In genomic region chr2:59048775-59049451, GRCm38 (mm10) we compare ENCODE assay signal across 26 mouse cellular contexts.
DNase-seq lines count a peak whose midpoint lies in the region; ATAC-seq and TF ChIP-seq lines count a peak whose summit lies in the region.
"Had no signal": no experiment of that assay in that cellular context is flagged by ENCODE, and none has a peak within 500 bp of the region (broad histone marks: within the 10 kb centered on the region; RNA-seq: fewer than 3 reads in every experiment).

No protein-coding gene starts in this region.

- WGBS in forebrain, embryonic 14.5 days, result 45% methylated on average over 6 of the region's 6 CpGs
- WGBS in forebrain, embryonic 13.5 days, result 41% methylated on average over 6 of the region's 6 CpGs
- WGBS in limb, embryonic 13.5 days, result 37% methylated on average over 6 of the region's 6 CpGs

- no peaks in the 10 kb centered on the region for H3K4me1 ChIP-seq in forebrain, embryonic 14.5 days (ENCODE audit: control insufficient read depth, insufficient read depth, low read length)
- 0 out of 2 replicates have a peak, but pooled peaks cover 5% of the 10 kb centered on the region for H3K4me1 ChIP-seq in forebrain, embryonic 13.5 days
- peaks cover 23% of the 10 kb centered on the region for H3K4me1 ChIP-seq in limb, embryonic 13.5 days
- H3K4me1 ChIP-seq: hindbrain, embryonic 15.5 days; neural tube, embryonic 12.5 days had no signal

- ATAC-seq in forebrain, embryonic 14.5 days, result no peak
- no peak for ATAC-seq in forebrain, embryonic 13.5 days
- ATAC-seq in limb, embryonic 13.5 days (ENCODE audit: low FRiP score, low read depth), result peak; percentile 87
- ATAC-seq: intestine, postnatal 0 days had no signal

- H3K36me3 ChIP-seq in forebrain, embryonic 14.5 days (ENCODE audit: control insufficient read depth, insufficient read depth, low read length), result no peaks in the 10 kb centered on the region
- no peaks in the 10 kb centered on the region for H3K36me3 ChIP-seq in forebrain, embryonic 13.5 days (ENCODE audit: poor library complexity, severe bottlenecking)
- no peaks in the 10 kb centered on the region for H3K36me3 ChIP-seq in limb, embryonic 13.5 days
- H3K36me3 ChIP-seq: embryonic facial prominence, embryonic 13.5 days; heart, embryonic 12.5 days; hindbrain, embryonic 15.5 days; neural tube, embryonic 12.5 days had no signal

- H3K4me3 ChIP-seq in forebrain, embryonic 14.5 days (ENCODE audit: low read depth, low read length), result no peak overlapping the region
- no peak overlapping the region for H3K4me3 ChIP-seq in forebrain, embryonic 13.5 days
- no peak overlapping the region for H3K4me3 ChIP-seq in layer of hippocampus, adult 2 months
- no peak overlapping the region for H3K4me3 ChIP-seq in limb, embryonic 13.5 days
- H3K4me3 ChIP-seq: embryonic facial prominence, embryonic 13.5 days; erythroblast, embryonic 14.5 days; heart, embryonic 12.5 days; hindbrain, embryonic 15.5 days; neural tube, embryonic 12.5 days had no signal

- TF ChIP-seq CTCF in layer of hippocampus, adult 2 months (conservative IDR thresholded peaks at IDR 0.05), result no peak

- no peaks in the 10 kb centered on the region for H3K27me3 ChIP-seq in forebrain, embryonic 14.5 days (replicated peaks; ENCODE audit: control insufficient read depth, insufficient read depth, low read length)
- no peaks in the 10 kb centered on the region for H3K27me3 ChIP-seq in forebrain, embryonic 13.5 days
- no peaks in the 10 kb centered on the region for H3K27me3 ChIP-seq in limb, embryonic 13.5 days
- H3K27me3 ChIP-seq: embryonic facial prominence, embryonic 13.5 days; heart, embryonic 12.5 days; hindbrain, embryonic 15.5 days; neural tube, embryonic 12.5 days had no signal

- H3K9me3 ChIP-seq in forebrain, embryonic 14.5 days (replicated peaks; ENCODE audit: control insufficient read depth, low read length), result no peaks in the 10 kb centered on the region
- H3K9me3 ChIP-seq in forebrain, embryonic 13.5 days (replicated peaks), result no peaks in the 10 kb centered on the region
- H3K9me3 ChIP-seq in limb, embryonic 13.5 days, result no peaks in the 10 kb centered on the region
- H3K9me3 ChIP-seq: embryonic facial prominence, embryonic 13.5 days; heart, embryonic 12.5 days; hindbrain, embryonic 15.5 days; neural tube, embryonic 12.5 days had no signal

- H3K4me2 ChIP-seq in forebrain, embryonic 14.5 days (ENCODE audit: low read length), result no peak overlapping the region
- H3K4me2 ChIP-seq in forebrain, embryonic 13.5 days, result no peak overlapping the region
- H3K4me2 ChIP-seq in limb, embryonic 13.5 days (replicated peaks), result no peak overlapping the region
- H3K4me2 ChIP-seq: embryonic facial prominence, embryonic 13.5 days; heart, embryonic 12.5 days; hindbrain, embryonic 15.5 days; liver, embryonic 11.5 days; neural tube, embryonic 12.5 days had no signal

- H3K9ac ChIP-seq in forebrain, embryonic 14.5 days (ENCODE audit: low read length), result no peak overlapping the region
- no peak overlapping the region for H3K9ac ChIP-seq in forebrain, embryonic 13.5 days
- no peak overlapping the region for H3K9ac ChIP-seq in limb, embryonic 13.5 days
- H3K9ac ChIP-seq: embryonic facial prominence, embryonic 13.5 days; heart, embryonic 12.5 days; hindbrain, embryonic 15.5 days; neural tube, embryonic 12.5 days had no signal

- peak; percentile 32 for DNase-seq in forebrain, embryonic 14.5 days (ENCODE audit: low spot score)
- DNase-seq in layer of hippocampus, adult 2 months (ENCODE audit: low spot score in 2 of 2), result no peak
- DNase-seq in layer of hippocampus, adult 9-10 months (ENCODE audit: low spot score), result no peak
- DNase-seq in Muller cell, postnatal 12 days (ENCODE audit: inconsistent ontology term), result peak; percentile 40
- no peak for DNase-seq in gastrocnemius, postnatal 25 days
- DNase-seq in cerebellum, adult 9-11 months, result no peak
- DNase-seq: cerebellum, adult 11 months; cerebellum, adult 9-10 months; embryo, embryonic 11 days; gastrocnemius, postnatal 36 days; heart, adult 18-20 months; heart, postnatal 4 days; kidney, postnatal 25 days; lung, postnatal 14 days; midbrain, embryonic 14.5 days; right cerebral cortex, postnatal 14 days; thymus, postnatal 4 days had no signal

- no peak overlapping the region for H3K27ac ChIP-seq in forebrain, embryonic 14.5 days (ENCODE audit: low read depth, low read length)
- no peak overlapping the region for H3K27ac ChIP-seq in forebrain, embryonic 13.5 days
- peak overlapping the region; percentile 48; the same call in 1 of the 2 replicates for H3K27ac ChIP-seq in layer of hippocampus, adult 2 months
- H3K27ac ChIP-seq in limb, embryonic 13.5 days, result no peak overlapping the region
- H3K27ac ChIP-seq: embryonic facial prominence, embryonic 13.5 days; hindbrain, embryonic 15.5 days; neural tube, embryonic 12.5 days had no signal

Comparison
In these comparisons a context has a peak if more than half of its experiments do, and no peak if none do; other contexts are left out.
1. DNase-seq: peak in forebrain, embryonic 14.5 days (single experiment) and Muller cell, postnatal 12 days (single experiment); none in layer of hippocampus, adult 2 months (0 of 2), layer of hippocampus, adult 9-10 months (single experiment), gastrocnemius, postnatal 25 days (single experiment) and cerebellum, adult 9-11 months (single experiment).